Mouse (Mus musculus): ENCODE measurements around the gene Fbxo11. TPM values are rescaled to one million over a fixed set of nuclear protein-coding genes. Genes with fewer than 3 reads are reported as not detected.
"Not testable (repeated sequence)": the region's sequence is repeated elsewhere in the genome, so short reads cannot be mapped to it uniquely, and the experiment has no call there.

The Fbxo11 gene
- polyA plus RNA-seq, 1 experiment from 2014 or later, result 26.7 TPM

DNA sequence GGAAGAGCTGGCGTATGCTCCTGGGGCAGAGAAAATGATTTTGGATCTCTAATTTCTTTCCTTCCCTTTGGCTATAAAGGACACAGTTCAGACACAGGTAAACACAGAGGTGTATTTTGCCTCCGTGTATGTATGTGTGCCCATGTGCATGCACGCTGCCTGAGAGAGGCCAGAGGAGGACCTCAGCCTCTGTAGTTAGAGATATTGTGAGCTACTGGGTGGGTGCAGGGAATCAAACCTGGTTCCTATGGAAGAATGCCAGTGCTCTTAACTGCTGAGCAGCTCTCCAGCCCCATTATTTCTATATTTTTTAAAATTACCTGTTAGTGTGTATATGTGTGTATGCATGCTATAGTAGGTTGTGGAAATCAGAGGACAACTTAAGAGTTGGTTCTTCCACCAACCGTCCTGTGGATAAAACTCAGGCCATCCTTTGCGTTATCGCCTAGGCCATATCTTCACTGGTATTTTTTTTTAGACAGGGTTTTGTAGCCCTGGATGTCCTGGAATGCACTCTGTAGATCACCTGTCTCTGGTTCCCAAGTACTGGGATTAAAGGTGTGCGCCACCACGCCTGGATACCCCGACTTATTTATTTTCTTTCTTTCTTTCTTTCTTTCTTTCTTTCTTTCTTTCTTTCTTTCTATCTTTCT, 88.8 kb downstream of the Fbxo11 start:
- no peaks in the 10 kb centered on the region for H3K27me3 ChIP-seq (ENCODE audit: control insufficient read depth, insufficient read depth, low read length)
- H3K36me3 ChIP-seq (ENCODE audit: control insufficient read depth, insufficient read depth, low read length), result peaks cover 19% of the 10 kb centered on the region
- H3K4me3 ChIP-seq (ENCODE audit: low read length), result peak overlapping the region; percentile 86
- 73% methylated on average over 9 of the region's 9 CpGs for WGBS
- H3K9me3 ChIP-seq (ENCODE audit: control insufficient read depth, low read length), result no peaks in the 10 kb centered on the region
- peak overlapping the region; percentile 66 for H3K4me2 ChIP-seq (replicated peaks; ENCODE audit: low read depth, low read length)
- H3K4me1 ChIP-seq (ENCODE audit: control insufficient read depth, insufficient read depth, low read length), result peaks cover 18% of the 10 kb centered on the region; the same call in 1 of the 2 replicates
- ATAC-seq (ENCODE audit: low FRiP score, low TSS enrichment), result no peak
- no peak overlapping the region for H3K27ac ChIP-seq (ENCODE audit: low read depth, low read length)
- H3K9ac ChIP-seq (ENCODE audit: low read depth, low read length), result peak overlapping the region; percentile 90

DNA sequence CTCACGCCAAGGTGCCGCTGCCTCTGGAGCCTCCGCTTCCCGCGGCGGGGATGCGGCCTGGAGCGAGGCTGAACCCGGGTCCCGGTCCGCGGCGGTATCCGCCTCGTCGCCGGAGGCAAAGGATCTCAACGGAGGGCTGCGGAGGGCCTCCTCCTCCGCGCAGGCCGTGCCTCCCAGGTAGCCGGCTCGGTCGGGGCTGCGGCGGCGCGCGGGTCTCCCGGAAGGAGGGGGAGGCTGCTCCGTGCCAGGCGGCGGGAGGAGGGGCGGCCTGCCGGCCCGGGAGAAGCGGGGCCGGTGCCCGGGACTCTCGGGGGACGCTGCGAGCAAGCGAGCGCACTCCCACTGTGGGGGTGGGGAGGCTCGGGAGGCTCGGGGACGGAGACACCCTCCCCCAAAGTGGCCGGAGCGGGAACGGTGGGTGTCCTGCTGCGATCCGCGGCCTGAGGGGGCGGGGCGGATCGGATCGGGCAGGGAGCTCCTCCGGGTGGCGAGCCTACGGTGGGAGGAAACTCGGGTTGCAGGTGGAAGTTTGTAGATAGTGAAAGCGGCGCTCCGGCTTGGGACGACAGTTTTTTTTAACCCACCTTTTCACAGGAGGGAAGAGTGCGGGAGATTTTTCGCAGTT, 89.8 kb downstream of the Fbxo11 start:
- H3K9ac ChIP-seq (ENCODE audit: low read depth, low read length), result peak overlapping the region; percentile 90
- peaks cover 10% of the 10 kb centered on the region; the same call in 1 of the 2 replicates for H3K36me3 ChIP-seq (ENCODE audit: control insufficient read depth, insufficient read depth, low read length)
- H3K27me3 ChIP-seq (ENCODE audit: control insufficient read depth, insufficient read depth, low read length), result no peaks in the 10 kb centered on the region
- H3K4me2 ChIP-seq (replicated peaks; ENCODE audit: low read depth, low read length), result peak overlapping the region; percentile 66
- H3K9me3 ChIP-seq (ENCODE audit: control insufficient read depth, low read length), result no peaks in the 10 kb centered on the region
- WGBS, result under 1% methylated on average over 55 of the region's 68 CpGs
- peaks cover 18% of the 10 kb centered on the region; the same call in 1 of the 2 replicates for H3K4me1 ChIP-seq (ENCODE audit: control insufficient read depth, insufficient read depth, low read length)
- H3K27ac ChIP-seq (ENCODE audit: low read depth, low read length), result peak overlapping the region; percentile 88
- ATAC-seq (ENCODE audit: low FRiP score, low TSS enrichment), result peak; percentile 65
- peak overlapping the region; percentile 86 for H3K4me3 ChIP-seq (ENCODE audit: low read length)

DNA sequence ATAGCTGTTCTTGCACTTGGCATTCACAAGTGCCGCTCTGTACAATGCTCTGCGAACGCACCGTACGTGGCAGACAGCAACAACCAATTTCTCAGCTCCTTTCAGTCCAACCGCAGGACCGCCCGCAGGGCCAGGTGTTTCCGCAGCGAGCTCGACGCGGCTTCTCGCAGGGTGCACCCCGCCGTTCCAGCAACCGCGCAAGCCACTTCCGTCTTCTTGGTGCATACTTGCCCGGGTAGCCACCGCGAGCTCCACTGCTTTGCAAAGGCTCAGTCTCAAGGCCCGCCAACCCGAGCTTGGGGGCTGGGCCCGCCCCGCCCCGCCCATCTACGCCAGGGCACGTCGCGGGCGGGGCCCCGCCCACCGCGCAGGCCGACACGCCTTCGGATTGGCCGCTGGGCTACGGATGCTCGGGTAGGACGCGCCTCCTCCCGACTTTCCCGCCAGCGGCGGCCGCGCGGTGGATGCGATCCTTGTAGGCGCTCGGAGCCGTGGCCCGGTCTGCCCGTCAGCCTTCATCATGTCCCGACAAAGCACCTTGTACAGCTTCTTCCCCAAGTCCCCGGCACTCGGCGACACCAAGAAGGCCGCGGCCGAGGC, 90.4 kb downstream of the Fbxo11 start, which contains the start of gene Msh6:
Gene Msh6, plus strand, starts transcription at position 434 of the 600 bp plus-strand sequence.
- Histone ChIP-seq H3K4me1 (ENCODE audit: control insufficient read depth, insufficient read depth, low read length) (peaks cover 18% of the 10 kb centered on the region; the same call in 1 of the 2 replicates), H3K27ac (ENCODE audit: low read depth, low read length) (peak within 1 kb of the TSS; percentile 88), H3K9me3 (ENCODE audit: control insufficient read depth, low read length) (no peaks in the 10 kb centered on the region), H3K36me3 (ENCODE audit: control insufficient read depth, insufficient read depth, low read length) (peaks cover 5% of the 10 kb centered on the region; the same call in 1 of the 2 replicates), H3K27me3 (ENCODE audit: control insufficient read depth, insufficient read depth, low read length) (no peaks in the 10 kb centered on the region), H3K4me2 (replicated peaks; ENCODE audit: low read depth, low read length) (peak within 1 kb of the TSS; percentile 66), H3K9ac (ENCODE audit: low read depth, low read length) (peak within 1 kb of the TSS; percentile 90), H3K4me3 (ENCODE audit: low read length) (peak within 1 kb of the TSS; percentile 86)
- WGBS, result under 1% methylated on average over 61 of the region's 63 CpGs
- ATAC-seq (ENCODE audit: low FRiP score, low TSS enrichment), result peak; percentile 99

DNA sequence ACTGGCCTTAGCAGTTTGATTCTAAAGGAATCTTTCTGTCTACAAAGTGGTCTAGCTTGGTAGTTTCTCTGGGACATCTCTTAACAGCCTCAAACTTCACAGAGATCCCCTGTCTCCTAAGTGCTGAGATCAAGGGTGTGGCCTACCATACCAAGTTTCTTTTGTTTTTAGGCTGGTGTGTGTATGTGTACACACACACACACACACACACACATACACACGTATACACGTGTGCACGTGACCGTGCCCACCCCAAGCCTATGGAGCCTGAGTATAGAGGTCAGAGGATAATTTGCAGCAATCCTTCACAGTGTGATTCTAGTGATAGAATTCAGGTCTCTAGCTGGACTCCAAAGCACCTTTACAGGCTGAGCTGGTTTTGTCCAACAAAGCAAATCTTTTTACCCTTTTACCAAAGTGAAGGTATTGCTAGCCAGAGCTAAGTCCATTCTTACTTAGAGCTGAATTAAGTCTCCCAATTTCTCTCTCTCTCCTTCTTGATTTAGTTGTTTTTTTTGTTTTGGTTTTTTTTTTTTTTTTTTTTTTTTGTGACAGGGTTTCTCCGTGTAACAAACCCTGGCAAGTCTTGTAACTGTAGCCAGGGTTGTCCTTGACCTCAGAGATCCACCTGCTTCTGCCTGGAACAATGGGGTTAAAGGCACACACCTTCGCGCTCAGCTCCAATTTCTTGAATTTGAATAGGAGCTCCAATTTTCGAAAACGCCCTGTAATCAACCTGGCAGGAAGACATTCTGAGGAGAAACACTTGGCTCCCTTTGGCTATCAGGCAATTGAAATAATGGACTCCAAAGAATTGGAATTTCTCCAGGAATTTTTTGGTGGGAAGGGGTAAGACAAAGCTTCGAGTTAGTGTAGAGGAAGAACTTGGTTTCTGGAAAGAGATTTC, 91.6 kb downstream of the Fbxo11 start:
- Histone ChIP-seq H3K4me2 (replicated peaks; ENCODE audit: low read depth, low read length) (no peak overlapping the region; the same call in 1 of the 2 replicates), H3K4me1 (ENCODE audit: control insufficient read depth, insufficient read depth, low read length) (peaks cover 18% of the 10 kb centered on the region; the same call in 1 of the 2 replicates), H3K9ac (ENCODE audit: low read depth, low read length) (no peak overlapping the region), H3K36me3 (ENCODE audit: control insufficient read depth, insufficient read depth, low read length) (peaks cover 5% of the 10 kb centered on the region; the same call in 1 of the 2 replicates), H3K27me3 (ENCODE audit: control insufficient read depth, insufficient read depth, low read length) (no peaks in the 10 kb centered on the region), H3K9me3 (ENCODE audit: control insufficient read depth, low read length) (no peaks in the 10 kb centered on the region), H3K4me3 (ENCODE audit: low read length) (no peak overlapping the region), H3K27ac (ENCODE audit: low read depth, low read length) (no peak overlapping the region)
- 69% methylated on average over 10 of the region's 10 CpGs for WGBS
- no peak for ATAC-seq (ENCODE audit: low FRiP score, low TSS enrichment)

DNA sequence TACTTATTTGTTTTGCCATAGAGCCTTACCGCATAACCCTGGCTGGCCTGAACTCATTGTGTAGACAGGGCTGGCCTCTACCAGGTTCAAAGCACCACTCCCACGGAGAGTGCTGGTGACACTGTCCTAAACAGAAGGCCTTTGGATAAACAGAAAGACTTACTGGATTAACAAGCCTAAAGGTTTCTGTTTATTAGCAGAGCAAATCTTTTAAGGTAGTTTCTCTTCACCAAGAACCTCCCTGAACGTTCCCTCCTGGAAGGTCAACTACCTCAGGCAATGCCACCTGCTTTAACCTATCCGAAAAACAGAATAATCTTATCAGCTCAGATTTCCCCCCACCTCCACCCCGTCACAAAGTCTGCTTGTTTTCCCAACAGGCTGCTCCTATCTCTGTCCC, 92.2 kb downstream of the Fbxo11 start:
- Histone ChIP-seq H3K4me2 (replicated peaks; ENCODE audit: low read depth, low read length) (no peak overlapping the region), H3K27me3 (ENCODE audit: control insufficient read depth, insufficient read depth, low read length) (no peaks in the 10 kb centered on the region), H3K4me3 (ENCODE audit: low read length) (no peak overlapping the region), H3K4me1 (ENCODE audit: control insufficient read depth, insufficient read depth, low read length) (peaks cover 13% of the 10 kb centered on the region; the same call in 1 of the 2 replicates), H3K27ac (ENCODE audit: low read depth, low read length) (no peak overlapping the region), H3K9me3 (ENCODE audit: control insufficient read depth, low read length) (no peaks in the 10 kb centered on the region), H3K9ac (ENCODE audit: low read depth, low read length) (no peak overlapping the region), H3K36me3 (ENCODE audit: control insufficient read depth, insufficient read depth, low read length) (peaks cover 3% of the 10 kb centered on the region; the same call in 1 of the 2 replicates)
- no peak for ATAC-seq (ENCODE audit: low FRiP score, low TSS enrichment)
- 62% methylated on average over 5 of the region's 5 CpGs for WGBS

DNA sequence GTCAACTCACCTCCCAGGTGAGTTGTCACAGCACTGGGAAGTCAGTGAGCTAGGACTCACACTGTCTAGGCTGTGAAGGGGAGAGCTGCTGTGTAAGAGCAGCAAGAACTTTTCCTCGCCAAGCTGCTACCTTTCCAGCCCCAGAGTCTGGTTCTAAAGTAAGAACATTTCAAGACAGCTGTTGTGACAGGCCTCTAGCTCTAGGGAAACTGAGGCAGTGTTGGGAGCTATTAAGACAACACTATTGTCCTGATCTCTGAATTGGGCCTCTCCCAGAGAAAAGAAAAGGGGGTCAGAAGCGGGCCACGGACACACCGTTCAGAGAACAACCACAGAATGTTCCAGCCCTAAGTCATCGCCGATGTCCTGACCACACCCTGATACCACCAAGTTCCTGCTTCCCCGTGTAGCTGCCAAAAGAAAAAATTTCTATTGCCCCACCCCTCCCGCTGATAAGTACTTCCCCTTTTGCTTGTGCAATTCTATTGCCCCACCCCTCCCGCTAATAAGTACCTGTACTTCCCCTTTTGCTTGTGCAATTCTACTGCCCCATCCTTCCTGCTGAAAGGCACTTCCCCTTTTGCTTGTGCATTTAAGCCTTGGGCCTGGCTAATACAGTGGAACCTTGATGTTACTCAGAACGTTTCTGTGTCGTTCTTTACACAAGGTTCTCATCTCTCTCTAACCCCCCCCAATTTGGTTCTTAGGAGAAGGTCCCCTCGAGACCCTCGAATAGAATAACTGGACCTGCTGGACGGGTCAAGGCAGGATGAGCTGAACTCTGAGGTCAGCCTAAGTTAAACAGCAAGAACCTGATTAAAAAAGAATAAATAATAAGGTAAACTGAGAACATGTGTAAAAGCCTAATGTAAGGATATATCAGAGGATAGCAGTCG, 93.1 kb downstream of the Fbxo11 start:
- H3K4me3 ChIP-seq (ENCODE audit: low read length); H3K36me3 ChIP-seq (ENCODE audit: control insufficient read depth, insufficient read depth, low read length); H3K27ac ChIP-seq (ENCODE audit: low read depth, low read length); H3K4me2 ChIP-seq (replicated peaks; ENCODE audit: low read depth, low read length); H3K9ac ChIP-seq (ENCODE audit: low read depth, low read length); H3K9me3 ChIP-seq (ENCODE audit: control insufficient read depth, low read length); H3K27me3 ChIP-seq (ENCODE audit: control insufficient read depth, insufficient read depth, low read length); ATAC-seq (ENCODE audit: low FRiP score, low TSS enrichment): not testable (repeated sequence)
- peaks cover 11% of the 10 kb centered on the region; the same call in 1 of the 2 replicates for H3K4me1 ChIP-seq (ENCODE audit: control insufficient read depth, insufficient read depth, low read length)
- WGBS, result 89% methylated on average over 15 of the region's 15 CpGs

- ATAC-seq (ENCODE audit: low FRiP score, low TSS enrichment), result peak; percentile 76
- H3K4me1 ChIP-seq (ENCODE audit: control insufficient read depth, insufficient read depth, low read length); H3K4me2 ChIP-seq (replicated peaks; ENCODE audit: low read depth, low read length); H3K27ac ChIP-seq (ENCODE audit: low read depth, low read length); H3K36me3 ChIP-seq (ENCODE audit: control insufficient read depth, insufficient read depth, low read length); H3K27me3 ChIP-seq (ENCODE audit: control insufficient read depth, insufficient read depth, low read length); H3K9ac ChIP-seq (ENCODE audit: low read depth, low read length); H3K4me3 ChIP-seq (ENCODE audit: low read length); H3K9me3 ChIP-seq (ENCODE audit: control insufficient read depth, low read length): not testable (repeated sequence)
- WGBS, result 55% methylated on average over 5 of the region's 8 CpGs
These were observed 96.6 kb downstream of the Fbxo11 start for GRCm38 (mm10) chr17:87968483-87968926.

Measured in kidney, embryonic 14.5 days (tissue).